Mouse (Mus musculus) neural tube, embryonic 10.5 days (tissue): ENCODE data around the gene Atxn7l2.

ENCODE experiments used
- DNase-seq: peaks from one replicate; pipeline ENCODE4 v3.0.0-alpha.2; 2017; ENCODE audit warnings: low spot score; ENCODE audit errors: extremely low spot score

The Atxn7l2 gene

DNA sequence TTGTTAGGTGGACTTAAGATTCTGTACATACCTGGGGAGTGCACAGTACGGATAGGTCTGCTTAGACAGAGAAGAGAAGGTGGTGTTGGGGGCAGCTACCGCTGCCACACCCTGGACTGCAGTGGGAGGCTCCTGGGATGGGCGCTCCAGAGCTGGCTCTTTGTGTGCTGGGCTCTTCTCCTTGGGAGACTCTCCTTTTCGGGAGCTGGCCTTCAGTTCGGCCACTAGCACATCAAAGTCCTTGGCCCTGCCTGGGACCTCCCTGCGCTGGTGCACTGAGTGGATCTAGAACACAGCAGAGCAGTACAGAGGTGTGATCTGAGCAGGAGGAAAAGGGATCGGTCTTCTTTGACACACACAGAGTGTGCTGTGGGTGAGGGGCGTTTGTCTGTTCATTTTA lies 5.1 kb downstream of the Atxn7l2 start:
- DNase-seq: no peak

DNA sequence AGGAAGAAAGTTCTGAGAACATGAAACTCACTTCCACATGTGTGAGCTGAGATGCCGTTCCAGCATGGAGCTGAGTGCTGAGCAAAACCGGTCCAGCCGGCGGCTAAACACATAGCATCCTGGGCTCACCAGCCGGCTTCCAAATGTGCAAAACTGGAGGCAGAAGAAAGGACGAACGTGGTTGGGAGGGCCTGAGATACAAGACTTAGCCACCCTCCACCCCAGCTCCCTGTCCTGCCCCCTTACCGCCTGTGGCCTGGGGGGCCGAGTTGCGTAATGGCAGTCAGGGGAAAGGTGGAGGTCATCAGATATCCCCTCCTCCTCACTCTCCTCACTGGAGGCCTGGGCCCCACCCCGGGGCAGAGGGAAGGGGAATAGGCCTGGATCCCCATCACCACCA lies 6.3 kb downstream of the Atxn7l2 start:
- DNase-seq: no peak

DNA sequence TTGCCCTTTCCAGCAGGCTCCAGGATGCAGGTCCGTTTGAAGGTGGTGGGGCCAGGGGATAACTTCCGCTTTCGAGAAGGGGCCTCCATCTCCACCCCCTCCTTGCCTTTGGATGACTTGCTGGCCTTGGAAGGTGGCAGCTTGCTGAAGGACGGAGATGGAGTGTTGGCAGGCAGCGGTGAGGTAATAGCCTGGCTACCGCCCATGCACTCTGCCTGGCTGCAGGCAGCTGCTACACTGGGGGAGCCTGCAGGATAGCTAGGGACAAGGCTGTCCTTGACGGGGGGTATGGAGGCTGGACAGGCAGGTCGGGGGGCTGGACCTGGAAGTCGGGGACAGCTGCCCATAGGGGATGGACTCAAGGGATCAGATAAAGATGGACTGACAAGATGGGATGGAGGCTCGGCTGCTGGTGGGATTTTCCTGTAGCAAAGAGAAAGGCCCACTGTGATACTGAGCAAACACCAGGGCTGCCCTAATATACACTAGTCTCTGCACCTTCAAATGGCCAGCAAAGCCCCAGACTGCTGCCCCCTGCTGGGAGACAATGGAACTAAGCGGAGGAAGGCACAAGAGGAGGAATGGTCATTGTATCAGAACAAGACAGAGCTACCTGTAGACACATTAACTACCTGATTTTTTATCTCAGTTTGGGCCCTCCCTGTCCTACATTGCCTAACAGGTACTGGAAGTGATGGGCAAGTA lies 7.0 kb downstream of the Atxn7l2 start:
- peak; percentile 83 for DNase-seq

DNA sequence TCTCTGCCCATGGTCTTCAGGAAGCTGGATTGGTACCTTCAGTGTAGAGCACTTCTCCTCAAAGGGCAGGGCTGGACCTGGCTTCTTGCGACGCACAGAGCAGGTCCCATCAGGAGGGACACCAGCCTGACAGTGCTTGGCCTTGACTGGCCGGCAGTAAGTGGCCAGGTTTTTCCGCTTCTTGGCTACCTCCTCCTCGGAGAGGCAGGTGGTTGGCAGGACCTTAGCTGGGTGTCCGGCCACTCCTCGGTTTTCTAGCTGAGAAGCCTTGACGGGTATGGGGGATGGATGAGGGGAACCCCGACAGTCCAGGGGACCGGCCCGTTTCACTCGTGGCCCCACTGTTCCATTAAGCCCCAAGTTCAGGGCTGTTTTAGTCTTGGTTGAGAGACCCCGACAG lies 7.5 kb downstream of the Atxn7l2 start:
- no peak for DNase-seq

DNA sequence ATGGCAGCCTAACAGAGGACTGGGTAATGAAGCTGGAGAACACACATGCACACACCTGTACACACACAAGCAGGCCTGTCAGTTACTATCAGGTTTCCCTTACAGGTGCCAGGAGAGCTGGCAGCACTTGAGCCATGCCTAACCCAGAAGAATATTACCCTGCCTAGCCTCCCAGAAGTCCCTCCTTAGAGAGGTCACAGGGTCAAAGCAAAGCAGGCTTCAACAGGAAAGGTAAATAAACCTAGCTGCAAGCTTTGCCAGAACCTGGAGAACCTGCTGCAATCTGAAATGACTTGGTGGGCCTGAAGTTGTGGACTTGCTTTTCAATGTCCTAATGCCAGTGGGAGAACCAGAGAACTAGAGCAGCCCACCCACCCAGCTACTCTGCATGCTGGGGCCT lies 8.2 kb downstream of the Atxn7l2 start:
- DNase-seq: no peak

DNA sequence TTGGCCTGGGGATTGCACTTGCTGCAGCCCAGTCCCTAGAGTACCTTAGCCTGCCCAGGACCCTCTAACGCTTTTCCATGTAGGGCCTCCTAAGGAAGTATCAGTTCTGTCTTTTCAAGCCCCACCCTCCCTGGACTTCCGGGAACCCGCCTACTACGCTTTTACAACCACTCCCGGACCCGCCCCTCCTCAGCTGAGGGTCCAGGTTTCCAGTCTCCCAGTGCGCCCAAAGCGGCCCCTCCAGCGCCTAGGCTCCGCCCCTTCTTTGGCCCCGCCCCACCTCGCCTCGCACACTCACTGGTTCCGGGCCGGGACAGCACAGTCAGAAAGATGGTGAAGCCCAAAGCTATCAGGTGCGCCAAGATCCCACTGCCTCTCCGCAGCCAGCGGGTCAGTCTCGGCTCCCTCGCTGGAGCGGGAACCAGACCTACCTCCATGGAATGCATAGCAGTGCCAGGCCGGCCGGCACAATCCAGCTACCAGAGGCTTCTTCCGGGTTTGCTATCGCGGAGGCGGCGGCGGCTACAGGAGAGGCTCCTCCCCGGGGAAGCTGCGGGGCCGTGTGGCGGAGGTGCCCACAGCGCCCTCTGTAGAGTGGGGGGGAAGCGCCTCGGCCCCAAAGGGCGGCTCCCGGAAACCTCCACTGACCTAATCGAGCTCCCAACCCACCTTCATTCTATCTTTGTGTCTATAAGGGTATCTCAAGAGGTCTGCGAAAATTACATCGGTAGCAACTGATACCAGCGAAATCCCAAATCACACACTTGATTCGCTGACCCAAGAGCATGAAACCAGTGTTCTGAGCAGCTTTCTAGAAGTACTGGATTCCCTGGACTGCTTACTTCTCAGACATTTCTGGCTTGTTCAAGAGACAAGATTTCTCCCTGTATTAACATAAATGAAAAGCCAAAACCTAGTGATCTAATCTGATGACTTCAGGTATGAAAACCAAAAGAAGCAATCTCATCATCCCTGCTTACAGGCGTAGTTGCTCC lies 10.1 kb downstream of the Atxn7l2 start, which contains the start of gene Cyb561d1:
TSS of gene Cyb561d1 (minus strand) at position 884 of the 995 bp plus-strand sequence.
- peak; percentile 94 for DNase-seq

DNA sequence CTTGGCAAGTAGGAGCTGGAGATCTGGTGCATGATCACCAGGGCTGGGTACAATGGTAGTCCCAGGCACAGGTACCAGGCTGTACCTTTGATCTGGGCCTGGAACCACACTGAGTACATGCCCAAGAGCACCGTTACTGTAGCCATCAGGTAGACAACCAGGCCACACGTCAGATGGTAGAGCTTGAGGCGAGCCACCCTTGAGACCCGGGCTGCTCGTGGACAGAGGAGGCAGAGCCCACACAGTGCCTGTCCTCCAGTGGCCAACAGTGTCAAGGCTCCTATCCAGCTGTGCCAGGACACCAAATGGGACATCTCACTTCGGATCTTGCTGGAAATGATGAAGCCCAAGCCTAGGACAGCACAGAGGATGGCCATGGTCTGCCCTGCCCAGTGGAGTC lies 11.5 kb downstream of the Atxn7l2 start:
- no peak for DNase-seq

DNA sequence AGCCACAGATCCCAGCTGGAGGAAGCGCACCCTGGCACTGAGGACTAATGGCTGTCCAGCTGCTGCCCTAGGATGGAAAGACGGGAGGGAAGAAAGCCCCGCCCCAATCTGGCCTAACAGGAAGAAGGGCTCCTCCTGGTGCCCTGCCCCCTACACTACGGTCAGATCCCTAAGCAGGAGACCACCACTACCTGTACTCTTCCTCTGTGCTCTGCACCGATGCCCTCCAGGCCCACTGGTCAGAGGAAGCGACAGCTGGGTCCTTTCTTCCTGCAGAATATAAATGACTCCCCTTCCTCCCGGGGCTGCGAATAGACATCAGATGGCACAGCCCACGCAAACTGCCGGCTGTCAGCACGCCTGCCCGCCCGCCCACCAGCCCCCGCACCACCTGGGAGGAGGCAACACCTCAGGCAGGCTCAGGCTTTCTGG lies 13.7 kb downstream of the Atxn7l2 start:
- peak; percentile 54 for DNase-seq

DNA sequence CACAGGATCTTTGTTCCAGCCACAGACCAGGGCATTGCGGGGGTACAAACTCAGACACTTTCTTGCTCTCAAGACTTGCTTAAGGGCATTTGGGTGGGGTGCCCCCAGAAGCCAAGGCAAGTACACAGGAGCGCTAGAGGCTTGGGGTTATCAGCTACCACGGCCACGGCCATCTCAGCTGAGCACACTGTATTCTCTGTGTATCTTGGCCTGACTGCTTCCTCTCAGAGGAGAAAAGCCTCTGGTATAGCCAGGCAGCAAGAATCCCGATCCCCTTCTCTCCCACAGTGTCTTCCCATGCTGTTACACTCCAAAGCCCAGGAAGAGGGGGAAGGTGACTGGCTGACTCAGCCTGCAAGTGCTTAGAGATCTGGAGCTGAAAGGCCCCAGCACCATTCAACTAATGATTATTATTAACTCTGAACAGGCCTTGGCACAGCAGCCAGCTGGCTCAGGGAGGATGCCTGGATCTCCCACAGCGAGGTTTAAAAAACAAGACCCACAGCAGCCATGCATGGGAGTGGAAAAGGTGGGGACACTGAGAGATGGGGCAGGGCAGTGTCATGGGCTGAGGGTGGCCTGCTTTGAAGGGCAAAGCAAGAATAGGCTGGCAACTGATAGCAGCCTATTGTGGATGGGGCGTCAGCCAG lies 14.7 kb downstream of the Atxn7l2 start:
- no peak for DNase-seq

DNA sequence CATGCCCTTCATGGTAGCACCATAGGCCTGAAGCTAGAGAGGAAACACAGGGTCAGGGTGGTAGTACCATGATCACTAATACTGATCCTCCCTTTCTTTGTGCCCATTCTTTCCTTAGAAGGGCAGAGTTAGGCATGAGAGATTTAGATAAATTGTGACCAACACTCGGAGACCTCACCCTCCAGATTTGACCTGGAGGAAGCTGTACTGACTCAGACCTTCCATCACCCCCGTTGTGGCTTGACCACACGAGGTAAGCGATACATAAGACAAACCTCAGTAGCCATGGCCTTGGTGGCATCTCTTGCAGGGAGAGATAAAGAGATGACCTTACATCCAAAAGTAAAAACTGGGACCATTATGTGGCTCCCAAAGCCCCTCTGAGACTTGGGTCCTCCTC lies 15.4 kb downstream of the Atxn7l2 start:
- no peak for DNase-seq

DNA sequence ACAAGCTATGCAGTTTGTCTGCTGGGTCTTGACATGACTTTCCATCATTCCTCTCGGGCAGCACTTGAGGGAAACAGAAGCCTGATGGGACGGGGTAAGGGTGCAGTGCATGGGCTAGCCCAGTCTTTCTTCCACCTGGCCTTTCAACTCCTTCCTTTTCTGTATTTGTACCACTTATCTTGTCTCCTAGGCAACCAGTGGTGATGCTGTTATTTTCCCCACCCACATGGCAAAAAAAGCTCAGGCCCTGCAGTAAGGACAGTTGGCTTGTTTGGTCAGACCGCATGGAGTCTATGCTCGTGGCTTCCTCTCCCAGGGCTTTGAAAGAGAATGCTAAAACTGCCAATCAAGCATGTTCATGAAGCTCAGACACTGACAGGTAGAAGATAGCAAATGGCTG lies 17.0 kb downstream of the Atxn7l2 start:
- no peak for DNase-seq

DNA sequence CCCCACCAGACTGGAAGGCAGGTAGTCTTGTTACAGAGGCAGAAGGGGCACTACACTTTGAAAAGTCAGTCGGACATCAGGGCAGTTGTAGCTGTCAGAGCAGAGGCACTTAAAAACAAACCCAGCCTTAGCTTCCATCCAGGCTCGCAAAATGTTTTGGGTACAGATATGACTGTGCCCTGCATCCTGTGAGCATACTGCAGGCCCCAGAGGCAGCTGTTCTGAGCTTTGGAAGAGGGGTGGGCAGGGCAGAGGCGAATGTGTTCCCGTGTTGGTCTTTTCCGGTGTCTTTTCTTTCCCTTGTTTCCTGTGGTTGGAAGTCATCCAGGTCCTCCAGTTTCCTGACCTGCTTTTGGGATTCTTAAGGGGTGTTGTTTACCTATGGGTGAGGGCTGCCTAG lies 20.8 kb downstream of the Atxn7l2 start:
- no peak for DNase-seq

DNA sequence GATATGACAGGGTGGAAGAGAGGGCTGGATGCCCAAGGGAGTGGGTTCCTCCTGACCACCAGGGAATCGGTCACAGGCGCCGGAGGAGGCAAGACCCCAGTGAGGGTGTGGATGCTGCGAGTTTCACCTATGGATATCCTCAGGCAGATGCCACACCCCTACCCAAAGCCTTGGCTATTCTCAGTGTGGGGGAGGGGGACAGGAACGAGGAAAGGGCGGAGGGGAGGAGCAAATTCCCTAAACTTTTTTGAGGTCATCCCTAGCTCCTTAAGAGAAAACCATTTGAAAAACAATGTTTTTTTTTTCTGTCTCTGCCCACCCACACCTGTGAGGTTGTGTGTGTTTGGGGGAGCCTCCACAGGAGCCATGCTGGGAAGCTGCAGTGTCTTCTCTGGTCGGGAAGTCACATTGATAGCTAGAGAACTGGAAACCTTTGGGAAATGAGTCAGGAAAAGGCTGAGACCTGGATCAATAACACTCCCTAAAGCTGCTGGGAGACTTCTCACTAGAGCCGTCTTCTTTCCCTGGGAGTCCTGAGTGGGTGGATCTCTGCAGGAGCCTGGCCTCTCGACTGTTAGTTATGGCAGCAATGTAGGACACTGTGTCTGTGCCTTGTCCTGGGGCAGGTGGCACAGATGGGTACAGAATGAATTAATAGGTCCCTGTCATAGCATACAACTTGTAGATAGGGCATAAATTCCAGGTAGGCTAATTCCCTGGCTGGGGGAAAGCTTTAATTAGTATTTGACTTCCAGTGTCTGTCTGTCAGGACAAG lies 21.8 kb downstream of the Atxn7l2 start:
- no peak for DNase-seq

DNA sequence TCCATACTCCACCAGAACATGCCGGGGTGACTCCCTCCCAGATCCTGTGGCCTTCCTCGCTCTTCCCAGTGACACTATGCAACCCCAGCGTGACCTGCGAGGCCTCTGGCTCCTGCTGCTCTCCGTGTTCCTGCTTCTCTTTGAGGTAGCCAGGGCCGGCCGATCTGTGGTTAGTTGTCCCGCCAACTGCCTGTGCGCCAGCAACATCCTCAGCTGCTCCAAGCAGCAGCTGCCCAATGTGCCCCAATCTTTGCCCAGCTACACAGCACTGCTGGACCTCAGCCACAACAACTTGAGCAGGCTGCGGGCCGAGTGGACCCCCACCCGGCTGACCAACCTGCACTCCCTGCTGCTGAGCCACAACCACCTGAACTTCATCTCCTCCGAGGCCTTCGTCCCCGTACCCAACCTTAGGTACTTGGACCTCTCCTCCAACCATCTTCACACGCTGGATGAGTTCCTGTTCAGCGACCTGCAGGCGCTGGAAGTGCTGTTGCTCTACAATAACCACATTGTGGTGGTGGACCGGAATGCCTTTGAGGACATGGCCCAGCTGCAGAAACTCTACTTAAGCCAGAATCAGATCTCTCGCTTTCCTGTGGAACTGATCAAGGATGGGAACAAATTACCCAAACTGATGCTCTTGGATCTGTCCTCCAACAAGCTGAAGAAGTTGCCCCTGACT lies 23.5 kb downstream of the Atxn7l2 start:
- no peak for DNase-seq

DNA sequence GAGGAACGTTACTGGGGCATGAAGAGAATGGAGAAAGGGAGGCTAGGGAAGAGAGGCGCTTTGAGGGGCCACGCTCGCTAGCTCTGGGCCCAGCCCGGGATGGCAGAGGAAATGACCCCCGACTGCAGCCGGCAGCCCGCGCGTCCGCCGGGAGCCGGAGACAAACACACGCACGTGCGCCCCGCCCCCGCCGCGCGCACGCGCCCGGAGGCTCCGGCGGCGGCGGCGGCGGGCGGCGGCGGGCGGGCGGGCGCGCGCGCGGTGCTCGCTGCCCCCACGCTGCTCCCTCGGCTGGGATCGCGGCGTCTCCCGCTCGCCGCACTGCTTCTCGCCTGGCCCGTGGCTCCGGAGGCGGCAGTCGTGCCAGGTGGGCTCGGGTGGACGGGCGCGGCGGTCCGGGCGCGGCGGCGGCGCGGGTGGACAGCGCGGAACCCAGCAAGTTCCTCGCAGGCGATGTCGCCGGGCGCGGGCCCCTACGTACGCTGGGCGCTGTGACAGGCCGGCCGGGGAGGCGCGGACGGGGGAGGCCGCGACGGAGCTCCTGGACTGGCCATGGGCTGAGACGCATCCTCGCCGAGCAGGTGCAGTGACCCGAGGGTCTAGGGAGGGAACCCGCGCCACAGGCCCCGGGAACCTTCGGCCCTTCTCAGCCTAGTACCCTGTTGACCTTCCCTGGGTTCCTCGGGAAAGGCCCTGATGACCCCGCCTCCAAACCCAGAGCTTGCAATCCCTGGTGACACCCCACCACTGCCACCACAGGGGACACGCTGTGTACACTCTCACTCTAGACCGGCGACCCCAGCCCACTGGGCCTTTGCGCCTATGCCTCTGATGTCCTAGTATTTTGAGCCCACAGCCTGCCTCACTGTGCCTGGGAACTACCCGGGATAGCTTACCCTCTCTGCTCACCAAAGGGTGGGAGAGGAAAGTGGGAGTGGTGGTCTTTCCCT lies 24.4 kb downstream of the Atxn7l2 start, which contains the start of gene Amigo1:
TSS of gene Amigo1 (plus strand) at position 238 of the 950 bp plus-strand sequence.
- peak; percentile 64 for DNase-seq

DNA sequence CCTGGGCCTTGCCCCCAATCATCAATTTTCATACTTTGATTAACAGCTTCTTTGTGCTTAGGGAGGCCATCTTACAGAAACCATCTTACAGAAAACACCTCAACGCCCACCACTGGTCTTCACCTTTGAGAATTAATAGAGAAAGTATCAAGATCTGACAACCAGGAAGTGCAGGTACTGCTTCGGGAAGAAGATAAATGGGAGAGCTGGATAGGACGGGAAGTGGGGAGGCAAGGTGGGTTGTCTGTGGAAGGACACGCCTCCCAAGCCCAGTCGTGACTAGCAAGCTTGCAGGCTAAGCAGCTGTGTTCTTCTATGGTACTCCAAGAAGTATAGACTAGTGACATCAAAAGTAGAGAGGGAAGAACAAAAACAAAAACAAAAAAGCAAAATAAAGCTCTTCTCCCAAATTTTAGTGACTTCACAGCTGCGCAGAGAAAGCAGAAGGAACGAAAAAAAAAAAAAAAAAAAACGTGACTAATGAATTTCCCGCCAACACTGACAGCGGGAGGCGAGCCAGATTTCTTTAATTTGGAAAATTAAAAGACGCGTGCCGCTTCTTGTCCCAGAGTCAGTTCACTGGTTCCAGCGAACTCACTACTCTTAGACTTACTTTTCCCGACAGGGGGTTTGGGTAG lies 25.2 kb downstream of the Atxn7l2 start:
- no peak for DNase-seq

DNA sequence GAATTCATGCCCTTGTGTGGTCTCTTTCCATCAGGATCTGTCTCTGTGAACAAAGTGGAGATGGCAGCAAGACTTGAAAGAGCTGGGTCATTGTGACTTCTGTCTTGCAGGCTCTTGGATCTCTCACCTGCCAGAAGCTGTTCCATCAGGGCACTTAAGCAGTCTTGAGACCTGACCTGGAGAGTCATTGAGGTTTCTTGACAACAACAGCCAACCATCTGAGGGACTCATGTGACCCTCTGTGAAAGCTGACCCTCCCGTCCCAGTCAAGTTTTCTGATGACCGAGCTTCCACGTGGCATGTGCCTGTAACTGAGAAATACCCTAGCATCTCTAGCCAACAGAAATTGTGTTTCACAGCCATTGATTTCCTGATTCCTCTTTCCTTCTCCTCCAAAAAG lies 26.0 kb downstream of the Atxn7l2 start:
- DNase-seq: no peak

DNA sequence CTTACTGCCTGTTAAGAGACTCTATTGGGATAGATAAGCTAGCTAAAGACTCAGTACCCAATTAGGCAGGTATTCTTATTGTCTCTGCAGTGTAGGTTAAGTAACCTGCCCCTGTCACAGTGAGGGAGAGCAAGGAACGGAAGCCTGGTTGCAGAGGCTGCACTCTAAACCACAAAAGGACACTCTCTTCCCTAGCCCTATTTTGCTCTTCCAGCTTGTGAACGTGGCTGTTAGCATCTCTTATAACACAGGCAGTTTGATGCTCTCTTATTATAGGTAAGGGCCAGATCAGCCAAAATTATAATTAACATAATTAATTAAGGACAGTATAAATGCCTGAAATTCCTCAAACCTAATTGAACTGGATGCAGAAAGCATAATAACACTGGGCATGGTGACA lies 30.2 kb downstream of the Atxn7l2 start:
- DNase-seq: no peak
